Mouse (Mus musculus): ENCODE results near the gene Maats1. TPM values are rescaled to one million over a fixed set of nuclear protein-coding genes. Genes with fewer than 3 reads are reported as not detected.
A peak's percentile ranks its signal among the peaks of the same experiment; 100 is the strongest.

Maats1 gene
- polyA plus RNA-seq, 1 experiment, result not detected

DNA sequence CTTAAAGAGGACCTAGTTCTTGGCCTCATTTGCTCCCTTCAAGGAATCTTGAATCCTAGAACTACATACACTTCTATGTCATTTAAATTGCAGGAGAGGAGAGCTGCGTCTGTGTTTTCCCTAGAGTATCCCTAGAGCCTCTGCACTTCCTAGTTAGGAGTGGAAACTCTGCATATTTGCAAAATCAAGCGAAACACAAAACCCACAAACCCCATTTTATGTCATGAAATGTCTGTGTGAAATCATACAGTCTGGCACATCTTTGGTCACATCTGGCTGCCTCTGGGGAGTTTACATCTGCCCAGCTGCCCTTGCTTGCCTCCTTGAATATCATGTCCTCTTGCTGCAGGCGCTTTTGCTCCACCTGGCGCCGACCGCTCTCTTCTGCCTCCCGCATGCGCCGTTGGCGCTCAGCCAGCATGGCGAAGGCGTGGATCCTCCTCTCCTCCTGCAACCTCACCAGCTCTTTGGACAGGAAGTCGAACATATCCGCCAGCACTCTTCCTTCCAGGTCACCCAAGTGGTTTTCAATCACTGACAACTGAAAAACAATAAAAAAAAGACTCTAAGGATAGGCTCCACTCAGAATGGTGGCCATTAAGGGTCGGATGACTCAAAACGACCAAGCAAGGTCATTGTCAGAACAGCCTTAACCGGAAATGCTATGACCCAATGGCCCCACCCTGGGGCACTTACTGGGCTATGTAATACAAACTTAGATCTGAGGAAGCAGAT is 37.3 kb downstream of the Maats1 start:
- H3K27ac ChIP-seq (replicated peaks; ENCODE audit: low read depth, low read length), result no peak overlapping the region
- peaks cover 7% of the 10 kb centered on the region; the same call in 1 of the 2 replicates for H3K4me1 ChIP-seq (ENCODE audit: control insufficient read depth, insufficient read depth, insufficient read length, low read length)
- H3K4me3 ChIP-seq (ENCODE audit: insufficient read depth, low read depth, low read length), result peak overlapping the region; percentile 0; the same call in 1 of the 2 replicates

DNA sequence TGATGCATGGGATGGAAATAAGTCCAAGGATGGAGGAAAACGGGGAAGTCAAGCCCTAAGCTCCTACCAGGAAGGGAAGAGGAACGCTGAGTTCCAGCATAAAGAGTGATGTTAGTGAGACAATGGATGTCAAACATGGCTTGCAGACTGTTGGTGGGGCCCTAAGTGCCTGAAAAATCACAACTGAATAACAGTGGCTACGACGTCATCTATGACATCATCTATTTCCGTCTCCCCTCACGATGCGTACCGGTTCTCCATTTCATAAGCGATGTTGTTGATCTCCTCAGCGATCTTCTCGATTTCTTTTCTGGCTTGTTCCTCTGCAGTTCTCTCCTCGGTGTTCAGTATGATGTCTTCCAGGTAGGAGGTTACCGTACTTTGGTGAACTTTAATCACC is 39.6 kb downstream of the Maats1 start:
- no peak overlapping the region for H3K27ac ChIP-seq (replicated peaks; ENCODE audit: low read depth, low read length)
- no peak overlapping the region for H3K4me3 ChIP-seq (ENCODE audit: insufficient read depth, low read depth, low read length)
- peaks cover 7% of the 10 kb centered on the region; the same call in 1 of the 2 replicates for H3K4me1 ChIP-seq (ENCODE audit: control insufficient read depth, insufficient read depth, insufficient read length, low read length)

DNA sequence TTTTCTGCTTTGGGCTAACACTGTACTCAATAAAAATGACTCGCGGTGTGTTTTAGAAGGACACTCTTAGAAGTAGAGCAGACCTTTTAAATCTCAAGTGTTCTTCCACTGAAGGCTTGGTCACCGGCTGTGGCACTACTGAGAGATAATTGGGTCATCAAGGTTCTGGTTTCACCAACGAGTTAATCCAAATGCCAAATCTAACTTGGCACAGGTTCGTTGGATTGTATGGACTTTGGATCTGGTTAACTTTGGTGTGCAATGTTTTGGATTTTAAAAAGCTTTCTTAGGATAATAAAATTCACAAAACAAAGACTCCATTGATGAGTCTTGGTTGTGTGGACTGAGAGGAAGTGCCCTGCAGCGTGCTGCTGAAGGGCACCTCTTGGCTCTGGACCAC is 43.5 kb downstream of the Maats1 start:
- Histone ChIP-seq H3K4me1 (ENCODE audit: control insufficient read depth, insufficient read depth, insufficient read length, low read length) (no peaks in the 10 kb centered on the region), H3K27ac (replicated peaks; ENCODE audit: low read depth, low read length) (no peak overlapping the region), H3K4me3 (ENCODE audit: insufficient read depth, low read depth, low read length) (no peak overlapping the region)

DNA sequence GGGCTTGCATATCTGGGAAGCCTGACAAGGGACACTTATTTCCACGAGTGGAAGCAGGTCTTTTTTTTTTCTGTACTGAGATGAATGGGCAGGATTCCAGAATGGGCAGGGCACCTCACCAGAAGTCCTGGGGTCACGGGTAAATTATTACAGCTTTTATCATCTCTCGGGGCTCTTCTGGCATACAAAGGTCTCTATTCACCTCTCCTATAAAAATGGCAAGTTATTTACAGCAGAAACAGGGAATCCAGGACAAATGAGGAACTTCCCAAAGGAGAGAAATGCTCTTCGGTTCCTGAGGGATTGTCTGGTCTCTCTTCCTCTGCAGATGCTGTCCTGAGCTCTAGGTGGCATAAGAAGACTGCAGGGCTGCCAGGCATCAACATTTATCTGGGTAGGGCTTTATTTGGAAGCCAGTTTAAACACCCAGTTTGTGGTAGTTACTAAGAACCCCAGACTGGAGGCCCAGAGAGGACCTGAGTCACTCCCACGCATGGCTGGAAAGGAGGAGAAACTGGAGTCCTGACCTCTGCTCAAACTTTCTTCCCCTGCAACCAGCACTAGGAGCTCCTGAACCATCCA is 46.5 kb downstream of the Maats1 start:
- Histone ChIP-seq H3K27ac (replicated peaks; ENCODE audit: low read depth, low read length) (no peak overlapping the region), H3K4me3 (ENCODE audit: insufficient read depth, low read depth, low read length) (no peak overlapping the region), H3K4me1 (ENCODE audit: control insufficient read depth, insufficient read depth, insufficient read length, low read length) (no peaks in the 10 kb centered on the region)

DNA sequence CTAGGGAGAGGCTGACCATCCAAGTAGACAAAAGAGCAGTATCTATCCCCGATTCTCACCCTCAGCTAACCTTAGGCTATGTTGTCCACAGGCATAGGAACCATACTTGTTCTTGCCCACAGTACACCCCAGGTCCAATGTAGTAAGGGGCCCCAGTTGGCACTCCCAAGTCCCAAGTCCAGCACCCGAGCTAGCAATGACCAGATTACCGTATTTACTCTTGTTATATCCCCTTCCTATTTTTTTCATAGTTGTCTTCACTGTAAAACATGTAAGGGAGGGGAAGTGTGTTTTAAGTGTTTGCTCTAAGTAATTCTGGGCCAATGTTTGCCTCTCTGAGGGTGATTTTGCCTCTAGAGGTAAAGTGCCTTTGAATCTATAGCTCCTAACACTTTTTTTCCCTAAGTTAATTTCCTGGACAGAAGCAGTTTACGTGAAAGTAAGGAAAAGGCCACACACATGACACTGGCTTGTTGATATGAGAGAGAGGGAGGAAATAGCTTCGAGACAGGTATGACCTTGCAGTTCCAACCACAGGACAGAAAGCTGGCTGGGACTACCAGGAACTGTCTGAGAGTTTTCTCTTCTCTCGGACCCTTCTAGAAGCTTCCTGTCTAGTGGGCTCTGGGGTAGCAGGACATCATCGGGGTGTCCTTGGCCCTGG is 47.1 kb downstream of the Maats1 start, which contains the start of gene Nr1i2:
Nr1i2 (minus strand) TSS at position 140 of the 664 bp plus-strand sequence.
- H3K27ac ChIP-seq (replicated peaks; ENCODE audit: low read depth, low read length), result no peak within 1 kb of the TSS
- no peaks in the 10 kb centered on the region for H3K4me1 ChIP-seq (ENCODE audit: control insufficient read depth, insufficient read depth, insufficient read length, low read length)
- H3K4me3 ChIP-seq (ENCODE audit: insufficient read depth, low read depth, low read length), result no peak within 1 kb of the TSS

DNA sequence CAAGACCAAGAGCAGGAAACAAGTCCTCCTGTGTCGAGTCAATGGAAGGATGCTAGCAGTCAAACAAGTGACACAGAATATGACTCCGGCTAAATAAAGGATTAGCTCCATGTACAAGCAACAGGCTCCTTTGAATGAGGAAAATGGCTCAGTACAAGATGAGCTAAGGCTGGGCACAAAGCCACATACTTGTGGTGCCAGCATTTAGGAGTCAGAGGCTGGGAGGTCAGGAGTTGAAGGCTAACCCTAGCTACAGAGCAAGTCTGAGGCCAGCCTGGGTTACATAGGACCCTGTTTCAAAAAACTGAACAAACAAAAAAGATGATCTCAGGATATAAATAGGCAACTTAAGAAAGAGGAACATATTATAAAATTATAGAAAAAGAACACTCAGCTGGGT is 51.8 kb downstream of the Maats1 start:
- Histone ChIP-seq H3K27ac (replicated peaks; ENCODE audit: low read depth, low read length) (no peak overlapping the region), H3K4me3 (ENCODE audit: insufficient read depth, low read depth, low read length) (no peak overlapping the region), H3K4me1 (ENCODE audit: control insufficient read depth, insufficient read depth, insufficient read length, low read length) (no peaks in the 10 kb centered on the region)

DNA sequence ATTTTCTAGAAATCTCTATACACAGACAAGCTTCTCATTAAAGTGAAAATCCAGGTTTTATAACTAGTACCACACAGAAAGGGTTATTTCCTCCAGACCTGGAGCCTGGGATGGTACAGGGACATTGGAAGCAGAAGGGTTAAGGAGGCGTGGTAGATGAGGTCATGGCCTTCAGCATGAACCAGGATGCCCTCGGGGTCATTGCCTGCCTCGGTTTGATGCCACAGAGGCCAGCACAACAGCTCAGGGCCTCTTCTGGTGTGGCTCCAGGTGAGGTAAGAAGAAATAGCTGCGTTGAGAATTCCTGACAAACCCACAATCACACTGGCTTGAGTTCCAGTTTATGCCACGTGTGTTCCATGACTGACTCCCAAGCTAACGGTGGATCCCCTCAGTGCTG is 53.1 kb downstream of the Maats1 start:
- no peak overlapping the region for H3K27ac ChIP-seq (replicated peaks; ENCODE audit: low read depth, low read length)
- H3K4me3 ChIP-seq (ENCODE audit: insufficient read depth, low read depth, low read length), result no peak overlapping the region

DNA sequence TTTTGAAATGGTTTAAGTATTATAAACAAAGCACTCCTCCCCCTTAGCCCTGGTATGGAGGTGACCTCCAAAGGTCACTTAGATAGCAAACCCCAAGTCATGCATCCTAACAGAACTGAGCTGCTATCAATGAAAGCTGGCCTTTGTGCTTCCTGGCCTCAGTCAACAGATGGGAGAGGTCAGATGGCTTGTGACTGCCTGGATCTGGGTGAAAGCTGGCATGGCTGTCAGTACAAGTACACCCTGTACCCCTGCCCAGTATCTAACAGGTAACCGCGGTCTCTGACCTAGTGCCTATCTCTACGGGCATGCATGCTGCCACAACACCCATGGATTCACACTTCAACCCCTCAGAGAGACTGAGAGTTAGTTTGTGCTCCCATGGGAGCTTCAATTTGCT is 54.2 kb downstream of the Maats1 start:
- H3K4me1 ChIP-seq (ENCODE audit: control insufficient read depth, insufficient read depth, insufficient read length, low read length), result no peaks in the 10 kb centered on the region
- no peak overlapping the region for H3K27ac ChIP-seq (replicated peaks; ENCODE audit: low read depth, low read length)
- H3K4me3 ChIP-seq (ENCODE audit: insufficient read depth, low read depth, low read length), result no peak overlapping the region

More for the DNA sequence above, 53.1 kb downstream of the Maats1 start:
- H3K4me1 ChIP-seq (ENCODE audit: control insufficient read depth, insufficient read depth, insufficient read length, low read length), result no peaks in the 10 kb centered on the region

DNA sequence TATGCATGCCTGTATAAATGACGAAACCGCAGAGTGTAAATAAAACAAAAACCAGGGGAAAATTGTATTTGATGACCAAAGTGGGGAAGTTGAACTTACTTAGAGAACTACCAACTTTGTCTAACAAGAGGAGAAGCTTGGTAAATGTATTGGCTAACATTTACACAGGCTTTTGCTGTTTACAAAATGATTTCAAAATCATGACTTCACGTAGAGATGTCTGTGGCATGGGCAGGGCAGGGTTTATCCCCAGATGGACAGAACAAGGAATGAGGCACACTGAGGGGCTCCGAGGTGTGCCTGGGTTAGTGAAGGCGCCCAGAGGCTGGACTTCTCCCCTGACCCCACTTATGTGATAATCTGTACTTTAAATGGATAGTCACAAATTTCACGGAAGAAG is 54.6 kb downstream of the Maats1 start:
- H3K27ac ChIP-seq (replicated peaks; ENCODE audit: low read depth, low read length), result no peak overlapping the region
- H3K4me3 ChIP-seq (ENCODE audit: insufficient read depth, low read depth, low read length), result no peak overlapping the region
- no peaks in the 10 kb centered on the region for H3K4me1 ChIP-seq (ENCODE audit: control insufficient read depth, insufficient read depth, insufficient read length, low read length)

DNA sequence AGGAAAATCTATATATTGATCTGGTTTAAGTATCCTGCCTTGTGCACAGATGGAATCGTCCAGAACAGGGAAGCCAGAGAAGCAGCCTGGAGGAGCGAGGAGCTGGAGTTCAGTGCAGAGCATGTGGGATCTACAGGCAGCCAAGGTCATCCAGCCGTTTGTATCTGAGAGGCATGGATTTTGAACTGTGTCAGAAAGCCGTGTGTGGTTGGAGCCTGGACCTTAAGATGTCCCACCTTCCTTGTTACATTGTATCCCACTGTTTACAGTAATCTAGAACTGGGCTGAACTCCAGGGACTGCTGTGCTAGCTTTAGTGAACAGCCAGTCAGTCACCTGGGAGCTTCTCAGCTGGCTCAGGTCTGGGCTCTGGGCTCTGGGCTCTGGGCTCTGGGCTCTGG is 55.4 kb downstream of the Maats1 start:
- H3K4me3 ChIP-seq (ENCODE audit: insufficient read depth, low read depth, low read length), result no peak overlapping the region
- no peaks in the 10 kb centered on the region for H3K4me1 ChIP-seq (ENCODE audit: control insufficient read depth, insufficient read depth, insufficient read length, low read length)
- H3K27ac ChIP-seq (replicated peaks; ENCODE audit: low read depth, low read length), result no peak overlapping the region

DNA sequence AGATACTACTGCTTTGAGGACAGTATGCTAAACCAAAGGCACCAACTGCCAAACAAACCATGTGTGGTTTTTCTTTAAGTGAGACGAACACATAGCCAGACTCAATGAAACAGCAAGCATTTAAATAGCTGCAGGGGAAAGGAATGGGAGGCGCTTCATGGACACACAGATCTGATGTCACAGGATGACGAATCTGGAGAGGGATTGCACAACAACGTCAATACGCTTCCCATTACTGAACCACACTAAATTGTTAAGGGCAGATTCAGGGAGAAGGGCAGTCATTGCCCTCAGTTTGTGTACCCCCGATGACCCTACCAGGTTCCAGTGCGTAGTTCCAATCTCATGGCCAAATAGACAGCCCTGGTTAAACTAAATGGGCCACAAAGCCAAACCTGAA is 56.1 kb downstream of the Maats1 start:
- Histone ChIP-seq H3K4me1 (ENCODE audit: control insufficient read depth, insufficient read depth, insufficient read length, low read length) (no peaks in the 10 kb centered on the region), H3K27ac (replicated peaks; ENCODE audit: low read depth, low read length) (no peak overlapping the region), H3K4me3 (ENCODE audit: insufficient read depth, low read depth, low read length) (no peak overlapping the region)

DNA sequence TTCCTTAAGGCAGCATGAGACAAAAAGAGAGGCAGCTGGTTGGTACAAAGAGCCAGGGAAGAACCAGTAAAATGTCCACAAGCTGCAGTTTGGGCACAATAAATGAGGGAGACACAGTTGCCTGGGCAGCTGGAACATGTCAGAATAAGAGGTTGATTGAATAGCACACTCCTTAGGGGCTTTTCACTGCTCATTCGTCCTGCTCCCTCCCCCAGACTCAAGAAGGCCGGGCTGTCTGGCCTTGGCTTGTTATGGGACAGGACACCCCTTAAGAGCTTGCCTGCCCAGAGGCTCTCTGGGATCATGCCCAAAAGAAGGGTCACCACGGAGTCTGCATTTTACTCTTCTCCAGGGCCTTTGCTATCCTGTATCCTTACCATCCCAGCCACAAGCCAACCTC is 58.6 kb downstream of the Maats1 start:
- H3K27ac ChIP-seq (replicated peaks; ENCODE audit: low read depth, low read length), result no peak overlapping the region
- no peaks in the 10 kb centered on the region for H3K4me1 ChIP-seq (ENCODE audit: control insufficient read depth, insufficient read depth, insufficient read length, low read length)
- no peak overlapping the region for H3K4me3 ChIP-seq (ENCODE audit: insufficient read depth, low read depth, low read length)

DNA sequence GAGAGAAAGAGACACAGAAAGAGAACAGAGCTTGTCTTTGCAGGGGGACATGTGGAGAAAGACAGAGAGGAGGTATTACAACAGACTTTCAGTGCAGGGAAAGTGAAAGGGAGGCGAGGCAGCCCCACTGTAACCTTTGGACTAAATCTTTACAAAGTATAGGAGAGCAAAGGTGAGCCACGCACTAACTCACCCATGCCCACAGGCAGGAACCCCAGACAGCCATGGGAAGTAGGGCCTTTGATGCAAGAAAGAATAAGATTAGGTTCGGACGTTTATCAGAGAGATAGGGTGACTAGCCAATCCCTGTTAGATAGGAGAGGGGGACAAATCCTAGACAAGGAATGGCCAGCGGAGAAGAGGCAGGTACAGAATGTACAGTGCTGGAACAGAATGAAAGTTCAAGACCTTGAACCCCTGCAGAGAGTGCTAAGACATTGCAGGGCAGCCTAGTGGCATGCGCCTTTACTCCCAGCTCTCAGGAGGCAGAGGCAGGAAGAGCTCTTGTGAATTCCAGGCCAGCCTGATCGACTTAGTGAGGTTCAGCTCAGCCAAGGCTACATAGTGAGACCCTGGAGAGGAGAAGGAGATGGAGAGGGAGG is 59.3 kb downstream of the Maats1 start:
- no peaks in the 10 kb centered on the region for H3K4me1 ChIP-seq (ENCODE audit: control insufficient read depth, insufficient read depth, insufficient read length, low read length)
- peak overlapping the region; percentile 78; the same call in 1 of the 2 replicates for H3K27ac ChIP-seq (replicated peaks; ENCODE audit: low read depth, low read length)
- H3K4me3 ChIP-seq (ENCODE audit: insufficient read depth, low read depth, low read length), result no peak overlapping the region

DNA sequence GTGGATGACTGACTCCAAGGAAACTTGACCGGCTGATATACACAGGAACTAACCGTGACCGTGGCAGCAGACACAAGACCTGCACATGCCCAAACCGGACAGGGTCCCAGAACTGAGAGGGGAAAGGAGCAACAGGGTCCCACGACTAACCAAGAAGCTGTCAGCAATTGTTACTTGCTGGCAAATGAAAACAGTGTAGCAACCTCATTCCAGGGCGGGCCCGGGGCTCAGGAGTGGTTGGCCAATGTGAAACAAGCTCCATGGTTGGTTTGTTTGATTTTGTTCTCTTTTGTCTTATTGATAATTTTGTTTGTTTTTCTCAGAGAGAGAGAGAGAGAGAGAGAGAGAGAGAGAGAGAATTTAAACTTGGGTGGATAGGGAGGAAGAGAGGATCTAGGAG is 61.0 kb downstream of the Maats1 start:
- H3K27ac ChIP-seq (replicated peaks; ENCODE audit: low read depth, low read length), result no peak overlapping the region
- no peak overlapping the region for H3K4me3 ChIP-seq (ENCODE audit: insufficient read depth, low read depth, low read length)
- H3K4me1 ChIP-seq (ENCODE audit: control insufficient read depth, insufficient read depth, insufficient read length, low read length), result no peaks in the 10 kb centered on the region

DNA sequence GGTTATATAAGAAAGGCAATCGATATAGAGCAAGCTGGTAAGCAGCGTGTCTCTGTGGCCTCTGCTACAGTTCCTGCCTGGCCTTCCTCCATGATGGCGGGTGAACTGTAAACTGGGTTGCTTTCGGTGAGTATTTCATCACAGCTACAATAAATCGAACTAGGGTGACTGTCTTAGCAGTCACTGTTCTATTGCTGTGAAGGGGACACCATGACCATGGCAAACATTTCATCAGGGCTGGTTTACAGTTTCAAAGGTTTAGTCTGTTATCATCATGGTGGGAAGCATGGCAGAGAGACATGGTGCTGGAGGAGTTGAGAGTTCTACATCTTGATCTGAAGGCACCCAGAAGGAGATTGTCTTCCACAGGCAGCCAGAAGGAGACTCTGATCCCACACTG is 62.1 kb downstream of the Maats1 start:
- Histone ChIP-seq H3K27ac (replicated peaks; ENCODE audit: low read depth, low read length) (no peak overlapping the region), H3K4me3 (ENCODE audit: insufficient read depth, low read depth, low read length) (no peak overlapping the region), H3K4me1 (ENCODE audit: control insufficient read depth, insufficient read depth, insufficient read length, low read length) (no peaks in the 10 kb centered on the region)

Measured in brown adipose tissue, adult 24 weeks (tissue).